Mouse (Mus musculus) heart, postnatal 0 days (tissue): Measurements from ENCODE around the gene Bcorl1. TPM values are rescaled to one million over a fixed set of nuclear protein-coding genes. Genes with fewer than 3 reads are reported as not detected.

Experiments used
- ATAC-seq: fragments of 200-750 bp; cut with Nextera tagmentation; 2 replicates; pipeline ENCODE4 v1.8.0; 2017; ENCODE audit warnings: low read depth, moderate number of reproducible peaks, moderate library complexity; ENCODE audit not compliant: insufficient read depth
- DNase-seq: peaks from one replicate; pipeline ENCODE4 v3.0.0-alpha.2; 2016; ENCODE audit warnings: low spot score
- H3K27ac ChIP-seq: fragments of 300-500 bp; sonication (generic); 2 replicates; pipeline ENCODE4 v1.5.1; 2014; ENCODE audit warnings: low read depth, mild to moderate bottlenecking
- H3K27me3 ChIP-seq: fragments of 300-500 bp; sonication (generic); 2 replicates; pipeline ENCODE4 v1.6.1; 2014; ENCODE audit warnings: low read length, mixed read lengths; ENCODE audit not compliant: control insufficient read depth, insufficient read depth
- H3K36me3 ChIP-seq: fragments of 300-500 bp; sonication (generic); replicated peaks from 2 replicates; pipeline ENCODE4 v1.6.1; 2014; ENCODE audit warnings: low read length, mixed read lengths; ENCODE audit not compliant: control insufficient read depth, insufficient read depth
- H3K4me1 ChIP-seq: fragments of 300-500 bp; sonication (generic); 2 replicates; pipeline ENCODE4 v1.6.1; 2014; ENCODE audit warnings: antibody characterized with exemption; ENCODE audit not compliant: control insufficient read depth, insufficient read depth
- H3K4me2 ChIP-seq: fragments of 300-500 bp; sonication (generic); 2 replicates; pipeline ENCODE4 v1.6.1; 2014; ENCODE audit warnings: low read depth, mild to moderate bottlenecking, low read length, moderate library complexity
- H3K4me3 ChIP-seq: fragments of 300-500 bp; sonication (generic); 2 replicates; pipeline ENCODE4 v1.5.1; 2014; ENCODE audit warnings: low read depth, low read length
- H3K9ac ChIP-seq: fragments of 300-500 bp; sonication (generic); replicated peaks from 2 replicates; pipeline ENCODE4 v1.6.1; 2014; ENCODE audit warnings: low read depth, low read length, mixed read lengths
- H3K9me3 ChIP-seq: fragments of 300-500 bp; sonication (generic); replicated peaks from 2 replicates; pipeline ENCODE4 v1.6.1; 2016; ENCODE audit warnings: low read length; ENCODE audit not compliant: control insufficient read depth
- CTCF ChIP-seq: IDR thresholded peaks from 2 replicates; pipeline ENCODE4 v1.5.1; 2016; ENCODE audit warnings: antibody characterized with exemption, control low read depth, low read depth
- EP300 ChIP-seq: IDR thresholded peaks from 2 replicates; pipeline ENCODE4 v1.6.1; 2016; ENCODE audit warnings: antibody characterized with exemption, low read depth
- WGBS: fragments of 180-500 bp; shearing (Covaris S2); extraction: QIAGEN DNeasy Blood & Tissue Kit; methylation state at CpG from one replicate; pipeline ENCODE4 v1.1.7; 2014; 5-methylcytosine and 5-hydroxymethylcytosine counted together
- polyA plus RNA-seq: library from polyadenylated mRNA; unstranded; fragments of >200 nt; fragmentation: Nextera tagmentation; extraction: Ambion mirVana; gene quantifications from 2 replicates; pipeline ENCODE4 v1.2.1, GENCODE M21; 2015
- total RNA-seq: library from RNA; depleted of rRNA; stranded (reverse); fragments of >200 nt; gene quantifications from 2 replicates; pipeline ENCODE4 v1.2.3, GENCODE M21; 2014; ENCODE audit warnings: low replicate concordance

The Bcorl1 gene
- total and polyA plus RNA-seq, 2 experiments from 2014 or later = 2.0 to 7.2 TPM

DNA sequence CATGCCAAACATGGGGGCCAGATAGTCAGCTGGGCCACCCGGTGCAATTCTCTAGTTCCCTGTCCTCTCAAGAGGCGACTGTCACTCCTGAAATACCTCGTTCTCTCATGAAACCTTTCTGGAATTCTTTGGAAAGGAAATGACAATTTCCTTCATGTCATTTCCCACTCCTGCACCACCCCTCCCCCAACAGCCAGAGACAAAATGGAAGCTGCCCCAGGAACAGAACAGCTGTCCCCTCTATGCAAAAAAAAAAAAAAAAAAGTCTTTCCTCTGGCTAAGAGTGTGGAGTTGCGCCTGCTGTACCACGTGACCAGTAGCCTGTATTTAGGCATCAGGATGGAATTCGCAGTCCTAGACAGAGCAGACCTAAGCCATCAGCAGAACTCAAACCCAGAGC is 87.1 kb downstream of the Bcorl1 start:
- 0 out of 2 replicates have a peak, but pooled peaks cover 14% of the 10 kb centered on the region for H3K4me1 ChIP-seq
- no peaks in the 10 kb centered on the region for H3K27me3 ChIP-seq
- no peaks in the 10 kb centered on the region for H3K9me3 ChIP-seq
- no peaks in the 10 kb centered on the region for H3K36me3 ChIP-seq
- no peak overlapping the region for H3K9ac ChIP-seq
- no peak for TF ChIP-seq CTCF
- TF ChIP-seq EP300 = peak; percentile 49; the same call in 1 of the 2 replicates
- peak overlapping the region; percentile 71 for H3K27ac ChIP-seq
- no peak overlapping the region for H3K4me3 ChIP-seq
- DNase-seq (no peak), ATAC-seq (peak; percentile 40)
- no peak overlapping the region for H3K4me2 ChIP-seq
- 44% methylated on average over 6 of the region's 6 CpGs for WGBS

DNA sequence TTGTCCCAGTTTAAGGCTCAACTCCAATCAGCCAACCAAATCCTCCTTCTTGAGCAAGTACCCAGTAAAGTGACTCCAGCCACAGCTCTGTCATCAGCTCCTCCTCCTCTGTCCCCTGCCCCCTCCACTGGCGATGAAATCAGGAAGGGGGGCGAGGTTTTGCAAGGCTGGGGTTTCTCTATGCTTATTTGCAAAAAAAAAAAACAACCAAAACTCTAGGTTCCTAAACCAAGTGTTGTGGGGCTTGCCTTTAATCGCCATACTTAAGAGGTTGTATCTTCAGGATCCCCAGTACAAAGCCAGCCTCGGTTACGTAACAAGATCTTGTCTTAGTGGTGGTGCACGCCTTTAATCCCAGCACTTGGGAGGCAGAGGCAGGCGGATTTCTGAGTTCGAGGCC is 87.5 kb downstream of the Bcorl1 start:
- 0 out of 2 replicates have a peak, but pooled peaks cover 14% of the 10 kb centered on the region for H3K4me1 ChIP-seq
- no peak for ATAC-seq

GRCm38 (mm10) chrX:48429100-48429499 is 87.9 kb downstream of the Bcorl1 start:
- Histone ChIP-seq H3K27ac (peak overlapping the region; percentile 56; the same call in 1 of the 2 replicates), H3K36me3 (no peaks in the 10 kb centered on the region), H3K4me3 (no peak overlapping the region), H3K4me1 (0 out of 2 replicates have a peak, but pooled peaks cover 11% of the 10 kb centered on the region), H3K4me2 (no peak overlapping the region), H3K9ac (no peak overlapping the region), H3K27me3 (no peaks in the 10 kb centered on the region), H3K9me3 (no peaks in the 10 kb centered on the region)
- ATAC-seq = no peak
- no peak for DNase-seq
- TF ChIP-seq CTCF (no peak), EP300 (no peak)

More for the DNA sequence above, 87.5 kb downstream of the Bcorl1 start:
- H3K9me3 ChIP-seq = no peaks in the 10 kb centered on the region
- H3K36me3 ChIP-seq = no peaks in the 10 kb centered on the region
- no peak for DNase-seq
- no peak overlapping the region for H3K4me3 ChIP-seq
- no peak overlapping the region for H3K9ac ChIP-seq
- no peak overlapping the region for H3K4me2 ChIP-seq
- peak overlapping the region; percentile 56; the same call in 1 of the 2 replicates for H3K27ac ChIP-seq
- 69% methylated on average over 8 of the region's 8 CpGs for WGBS
- H3K27me3 ChIP-seq = no peaks in the 10 kb centered on the region
- TF ChIP-seq CTCF (no peak), EP300 (no peak)

- TF ChIP-seq CTCF (no peak), EP300 (no peak)
- no peaks in the 10 kb centered on the region for H3K9me3 ChIP-seq
- DNase-seq = no peak
- no peak overlapping the region for H3K4me3 ChIP-seq
- H3K9ac ChIP-seq = no peak overlapping the region
- peak; percentile 22; the same call in 1 of the 2 replicates for ATAC-seq
- peak overlapping the region; percentile 43 for H3K27ac ChIP-seq
- H3K4me1 ChIP-seq = 0 out of 2 replicates have a peak, but pooled peaks cover 11% of the 10 kb centered on the region
- H3K27me3 ChIP-seq = no peaks in the 10 kb centered on the region
- 35% methylated on average over 6 of the region's 6 CpGs for WGBS
- H3K36me3 ChIP-seq = no peaks in the 10 kb centered on the region
- H3K4me2 ChIP-seq = no peak overlapping the region
Observed at GRCm38 (mm10) chrX:48429538-48429937, 88.4 kb downstream of the Bcorl1 start.

GRCm38 (mm10) chrX:48432599-48433526 is 91.7 kb downstream of the Bcorl1 start:
- 63% methylated on average over 15 of the region's 15 CpGs for WGBS
- TF ChIP-seq EP300 (no peak), CTCF (no peak)
- H3K27me3 ChIP-seq = no peaks in the 10 kb centered on the region
- H3K9me3 ChIP-seq = no peaks in the 10 kb centered on the region
- H3K9ac ChIP-seq = no peak overlapping the region
- H3K4me3 ChIP-seq = no peak overlapping the region; the same call in 1 of the 2 replicates
- no peaks in the 10 kb centered on the region for H3K36me3 ChIP-seq
- H3K4me2 ChIP-seq = 0 out of 2 replicates have a peak overlapping the region, but pooled peaks have one; percentile 15
- peak overlapping the region; percentile 34; the same call in 1 of the 2 replicates for H3K27ac ChIP-seq
- ATAC-seq = no peak
- H3K4me1 ChIP-seq = 0 out of 2 replicates have a peak, but pooled peaks cover 4% of the 10 kb centered on the region
- DNase-seq = no peak
